Mouse (Mus musculus) splenic B cell, adult 2 months (primary cell): ENCODE results near the gene Dcaf5.

Source experiments
- DNase-seq: peaks from one replicate; pipeline ENCODE4 v3.0.0-alpha.2; 2011; ENCODE audit warnings: low read depth, low spot score
- H3K27me3 ChIP-seq: 2 replicates; pipeline ENCODE4 v1.6.1; 2012; ENCODE audit warnings: mild to moderate bottlenecking, low read length, moderate library complexity, mixed read lengths; ENCODE audit not compliant: control insufficient read depth, poor library complexity, insufficient read depth, severe bottlenecking
- H3K36me3 ChIP-seq: 2 replicates; pipeline ENCODE4 v1.6.1; 2012; ENCODE audit warnings: mild to moderate bottlenecking, low read length, moderate library complexity, mixed read lengths; ENCODE audit not compliant: control insufficient read depth, poor library complexity, insufficient read depth, severe bottlenecking

The Dcaf5 gene

GRCm38 (mm10) chr12:80340936-80341335, 95.5 kb downstream of the Dcaf5 start:
- no peak for DNase-seq
- Histone ChIP-seq H3K36me3 (peaks cover 15% of the 10 kb centered on the region), H3K27me3 (no peaks in the 10 kb centered on the region)

- Histone ChIP-seq H3K36me3 (peaks cover 10% of the 10 kb centered on the region), H3K27me3 (no peaks in the 10 kb centered on the region)
- no peak for DNase-seq
Measured at GRCm38 (mm10) chr12:80334162-80334561, 102.2 kb downstream of the Dcaf5 start.

- Histone ChIP-seq H3K36me3 (no peaks in the 10 kb centered on the region; the same call in 1 of the 2 replicates), H3K27me3 (no peaks in the 10 kb centered on the region)
- DNase-seq = peak; percentile 40
Measured at GRCm38 (mm10) chr12:80331634-80332033, 104.8 kb downstream of the Dcaf5 start.

GRCm38 (mm10) chr12:80330819-80331218, 105.6 kb downstream of the Dcaf5 start:
- Histone ChIP-seq H3K27me3 (no peaks in the 10 kb centered on the region), H3K36me3 (no peaks in the 10 kb centered on the region; the same call in 1 of the 2 replicates)
- DNase-seq = no peak

GRCm38 (mm10) chr12:80329641-80330040, 106.8 kb downstream of the Dcaf5 start:
- no peaks in the 10 kb centered on the region for H3K27me3 ChIP-seq
- DNase-seq = no peak
- no peaks in the 10 kb centered on the region for H3K36me3 ChIP-seq

GRCm38 (mm10) chr12:80326047-80326446, 110.4 kb downstream of the Dcaf5 start:
- peak; percentile 29 for DNase-seq
- no peaks in the 10 kb centered on the region for H3K36me3 ChIP-seq

GRCm38 (mm10) chr12:80324785-80325131, 111.6 kb downstream of the Dcaf5 start:
- no peaks in the 10 kb centered on the region for H3K27me3 ChIP-seq
- DNase-seq = no peak
- H3K36me3 ChIP-seq = no peaks in the 10 kb centered on the region

More at GRCm38 (mm10) chr12:80326047-80326446, 110.4 kb downstream of the Dcaf5 start:
- H3K27me3 ChIP-seq = no peaks in the 10 kb centered on the region

- H3K27me3 ChIP-seq = no peaks in the 10 kb centered on the region
- DNase-seq = no peak
- H3K36me3 ChIP-seq = no peaks in the 10 kb centered on the region
Measured at GRCm38 (mm10) chr12:80324051-80324784, 112.2 kb downstream of the Dcaf5 start.

- no peak for DNase-seq
Measured at GRCm38 (mm10) chr12:80323371-80324050, 112.9 kb downstream of the Dcaf5 start.

GRCm38 (mm10) chr12:80322494-80322893, 113.9 kb downstream of the Dcaf5 start:
- no peaks in the 10 kb centered on the region for H3K36me3 ChIP-seq
- H3K27me3 ChIP-seq = no peaks in the 10 kb centered on the region
- no peak for DNase-seq

More at GRCm38 (mm10) chr12:80323371-80324050, 112.9 kb downstream of the Dcaf5 start:
- Histone ChIP-seq H3K27me3 (no peaks in the 10 kb centered on the region), H3K36me3 (no peaks in the 10 kb centered on the region)

- DNase-seq = no peak
- Histone ChIP-seq H3K36me3 (no peaks in the 10 kb centered on the region), H3K27me3 (no peaks in the 10 kb centered on the region)
Measured at GRCm38 (mm10) chr12:80319062-80319461, 117.3 kb downstream of the Dcaf5 start.

- no peak for DNase-seq
Measured at GRCm38 (mm10) chr12:80315321-80315720, 121.1 kb downstream of the Dcaf5 start.

GRCm38 (mm10) chr12:80311959-80312669, 124.3 kb downstream of the Dcaf5 start:
- Histone ChIP-seq H3K27me3 (no peaks in the 10 kb centered on the region), H3K36me3 (no peaks in the 10 kb centered on the region)
- DNase-seq = no peak

More at GRCm38 (mm10) chr12:80315321-80315720, 121.1 kb downstream of the Dcaf5 start:
- Histone ChIP-seq H3K36me3 (no peaks in the 10 kb centered on the region), H3K27me3 (no peaks in the 10 kb centered on the region)

- no peaks in the 10 kb centered on the region for H3K27me3 ChIP-seq
- DNase-seq = no peak
Measured at GRCm38 (mm10) chr12:80307556-80307955, 128.8 kb downstream of the Dcaf5 start.

GRCm38 (mm10) chr12:80304518-80304917, 131.9 kb downstream of the Dcaf5 start:
- Histone ChIP-seq H3K27me3 (no peaks in the 10 kb centered on the region), H3K36me3 (no peaks in the 10 kb centered on the region)
- DNase-seq = no peak

More at GRCm38 (mm10) chr12:80307556-80307955, 128.8 kb downstream of the Dcaf5 start:
- no peaks in the 10 kb centered on the region for H3K36me3 ChIP-seq
